Mouse (Mus musculus) erythroblast, embryonic 14.5 days (primary cell): ENCODE results near the gene Trp63.

ENCODE experiments used
- GATA1 ChIP-seq: IDR thresholded peaks from 2 replicates; pipeline ENCODE4 v1.6.1; 2012; ENCODE audit warnings: low read length, inconsistent platforms, mixed read lengths
- TAL1 ChIP-seq: IDR thresholded peaks from 3 replicates; pipeline ENCODE4 v1.6.1; 2012; ENCODE audit warnings: low read length, inconsistent platforms, mixed read lengths

DNA sequence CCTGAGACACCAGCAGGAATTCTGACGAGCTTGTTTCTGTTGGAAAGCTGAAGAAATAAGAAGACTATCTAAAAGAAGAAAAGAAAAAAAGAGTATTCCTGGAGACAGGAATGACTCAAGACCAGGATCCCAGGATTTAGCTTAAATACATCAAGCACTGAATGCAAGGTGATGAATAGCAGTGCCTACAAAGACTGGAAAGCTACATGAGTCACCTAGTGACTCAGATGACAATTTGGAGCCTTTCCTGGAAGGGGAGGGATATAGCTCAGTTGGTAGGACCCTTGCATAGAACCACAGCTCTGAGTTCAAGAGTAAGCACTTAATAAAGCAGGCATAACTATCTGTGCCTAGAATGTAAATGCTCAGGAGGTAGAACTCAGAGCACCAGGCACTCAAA, 93.9 kb downstream of the Trp63 start:
- TF ChIP-seq TAL1 (no peak), GATA1 (no peak)
